Mouse (Mus musculus) hindbrain, postnatal 0 days (tissue): ENCODE results near the gene Neu1. TPM values are rescaled to one million over a fixed set of nuclear protein-coding genes. Genes with fewer than 3 reads are reported as not detected.
A peak's percentile ranks its signal among the peaks of the same experiment; 100 is the strongest.
"Not testable (repeated sequence)": the region's sequence is repeated elsewhere in the genome, so short reads cannot be mapped to it uniquely, and the experiment has no call there.

Experiments
- ATAC-seq: fragments of 200-750 bp; cut with Nextera tagmentation; 2 replicates; pipeline ENCODE4 v1.8.0; 2017; ENCODE audit warnings: mild to moderate bottlenecking, moderate TSS enrichment, moderate library complexity
- DNase-seq: peaks from one replicate; pipeline ENCODE4 v3.0.0-alpha.2; 2015; ENCODE audit warnings: low spot score
- H3K27ac ChIP-seq: fragments of 300-500 bp; sonication (generic); 2 replicates; pipeline ENCODE4 v1.5.1; 2014; ENCODE audit warnings: mild to moderate bottlenecking
- H3K27me3 ChIP-seq: fragments of 300-500 bp; sonication (generic); 2 replicates; pipeline ENCODE4 v1.6.1; 2014; ENCODE audit warnings: low read length, mixed read lengths; ENCODE audit not compliant: insufficient read depth
- H3K36me3 ChIP-seq: fragments of 300-500 bp; sonication (generic); 2 replicates; pipeline ENCODE4 v1.6.1; 2014; ENCODE audit warnings: low read length, mixed read lengths; ENCODE audit not compliant: insufficient read depth
- H3K4me1 ChIP-seq: fragments of 300-500 bp; sonication (generic); 2 replicates; pipeline ENCODE4 v1.6.1; 2014; ENCODE audit warnings: antibody characterized with exemption, low read length, mixed read lengths; ENCODE audit not compliant: insufficient read depth
- H3K4me2 ChIP-seq: fragments of 300-500 bp; sonication (generic); 2 replicates; pipeline ENCODE4 v1.6.1; 2014; ENCODE audit warnings: low read depth, mild to moderate bottlenecking, low read length, moderate library complexity, mixed read lengths
- H3K4me3 ChIP-seq: fragments of 300-500 bp; sonication (generic); 2 replicates; pipeline ENCODE4 v1.5.1; 2014; ENCODE audit warnings: low read length
- H3K9ac ChIP-seq: fragments of 300-500 bp; sonication (generic); replicated peaks from 2 replicates; pipeline ENCODE4 v1.6.1; 2014; ENCODE audit warnings: mild to moderate bottlenecking, low read length, moderate library complexity, mixed read lengths
- H3K9me3 ChIP-seq: fragments of 300-500 bp; sonication (generic); 2 replicates; pipeline ENCODE4 v1.6.1; 2016; ENCODE audit warnings: low read length, mixed read lengths
- CTCF ChIP-seq: IDR thresholded peaks from 2 replicates; pipeline ENCODE4 v1.5.1; 2016; ENCODE audit warnings: antibody characterized with exemption, control low read depth, low read depth
- WGBS: fragments of 180-500 bp; shearing (Covaris S2); extraction: QIAGEN DNeasy Blood & Tissue Kit; methylation state at CpG from one replicate; pipeline ENCODE4 v1.1.7; 2014; 5-methylcytosine and 5-hydroxymethylcytosine counted together
- polyA plus RNA-seq: library from polyadenylated mRNA; unstranded; fragments of >200 nt; fragmentation: Nextera tagmentation; extraction: Ambion mirVana; gene quantifications from 2 replicates; pipeline ENCODE4 v1.2.1, GENCODE M21; 2015
- total RNA-seq: library from RNA; depleted of rRNA; stranded (reverse); fragments of >200 nt; gene quantifications from 2 replicates; pipeline ENCODE4 v1.2.3, GENCODE M21; 2014

Gene Neu1
- total and polyA plus RNA-seq, 2 experiments from 2014 or later: 43.1 to 50.9 TPM

- Histone ChIP-seq H3K36me3 (no peaks in the 10 kb centered on the region), H3K27me3 (peaks cover 14% of the 10 kb centered on the region; the same call in 1 of the 2 replicates), H3K4me2 (no peak overlapping the region), H3K4me3 (no peak overlapping the region), H3K27ac (no peak overlapping the region), H3K4me1 (no peaks in the 10 kb centered on the region), H3K9ac (no peak overlapping the region), H3K9me3 (no peaks in the 10 kb centered on the region)
- ATAC-seq (no peak), DNase-seq (no peak)
- no peak for TF ChIP-seq CTCF
- WGBS: 75% methylated on average over 5 of the region's 5 CpGs
Measured at GRCm38 (mm10) chr17:34965627-34966026, 34.6 kb downstream of the Neu1 start.

- H3K4me3 ChIP-seq, H3K27ac ChIP-seq, H3K36me3 ChIP-seq, DNase-seq, H3K9me3 ChIP-seq, H3K9ac ChIP-seq, H3K4me1 ChIP-seq, H3K4me2 ChIP-seq, ATAC-seq: not testable (repeated sequence)
- WGBS: 58% methylated on average over 6 of the region's 11 CpGs
- peaks cover 14% of the 10 kb centered on the region; the same call in 1 of the 2 replicates for H3K27me3 ChIP-seq
Measured at GRCm38 (mm10) chr17:34969822-34970221, 38.8 kb downstream of the Neu1 start, which contains the start of gene Gm20481. TSS of gene Gm20481 (plus strand) at chr17:34969912.

- H3K4me3 ChIP-seq, ATAC-seq, H3K36me3 ChIP-seq, DNase-seq, H3K9ac ChIP-seq, H3K9me3 ChIP-seq, H3K4me2 ChIP-seq, H3K4me1 ChIP-seq, H3K27ac ChIP-seq: not testable (repeated sequence)
- WGBS: 34% methylated on average over 21 of the region's 37 CpGs
- H3K27me3 ChIP-seq: peaks cover 14% of the 10 kb centered on the region; the same call in 1 of the 2 replicates
Measured at GRCm38 (mm10) chr17:34970850-34971249, 39.8 kb downstream of the Neu1 start.

GRCm38 (mm10) chr17:34971694-34972068, 40.6 kb downstream of the Neu1 start:
- not testable (repeated sequence) for H3K9ac ChIP-seq, H3K9me3 ChIP-seq, H3K27ac ChIP-seq, DNase-seq, H3K4me1 ChIP-seq, H3K36me3 ChIP-seq
- Histone ChIP-seq H3K4me3 (peak overlapping the region; percentile 36), H3K27me3 (peaks cover 14% of the 10 kb centered on the region; the same call in 1 of the 2 replicates), H3K4me2 (peak overlapping the region; percentile 68; the same call in 1 of the 2 replicates)
- under 1% methylated on average over 25 of the region's 43 CpGs for WGBS
- ATAC-seq: peak; percentile 66

GRCm38 (mm10) chr17:34972069-34972749, 41.2 kb downstream of the Neu1 start, which contains the start of the genes Hspa1a and Hspa1l:
TSS of gene Hspa1a (minus strand) at chr17:34972156.
TSS of gene Hspa1l (plus strand) at chr17:34972703.
- not testable (repeated sequence) for H3K27ac ChIP-seq, H3K9me3 ChIP-seq, H3K9ac ChIP-seq, H3K36me3 ChIP-seq, H3K4me1 ChIP-seq
- Histone ChIP-seq H3K4me2 (peak within 1 kb of the TSS; percentile 68), H3K27me3 (peaks cover 14% of the 10 kb centered on the region; the same call in 1 of the 2 replicates), H3K4me3 (peak within 1 kb of the TSS; percentile 36)
- peak; percentile 94 for ATAC-seq
- under 1% methylated on average over 28 of the region's 33 CpGs for WGBS
- DNase-seq: peak; percentile 71

GRCm38 (mm10) chr17:34975581-34976492, 44.8 kb downstream of the Neu1 start:
- Histone ChIP-seq H3K36me3 (no peaks in the 10 kb centered on the region), H3K27ac (no peak overlapping the region), H3K4me3 (no peak overlapping the region), H3K4me2 (no peak overlapping the region), H3K9ac (no peak overlapping the region), H3K4me1 (peaks cover under 1% of the 10 kb centered on the region), H3K9me3 (no peaks in the 10 kb centered on the region), H3K27me3 (no peaks in the 10 kb centered on the region)
- no peak for DNase-seq
- ATAC-seq: no peak
- WGBS: 80% methylated on average over 3 of the region's 3 CpGs
- TF ChIP-seq CTCF: no peak
